Mouse (Mus musculus) small intestine, adult 2 months (tissue): ENCODE data around the gene R3hdm4. TPM values are rescaled to one million over a fixed set of nuclear protein-coding genes. Genes with fewer than 3 reads are reported as not detected.
A peak's percentile ranks its signal among the peaks of the same experiment; 100 is the strongest.

Experiments used
- H3K27ac ChIP-seq: fragments of 200-500 bp; 2 replicates; pipeline ENCODE4 v1.5.1; 2012; ENCODE audit warnings: low read depth, low read length, control low read depth, inconsistent platforms; ENCODE audit not compliant: insufficient read depth
- H3K27me3 ChIP-seq: fragments of 200-500 bp; 2 replicates; pipeline ENCODE4 v1.6.1; 2012; ENCODE audit warnings: mild to moderate bottlenecking, moderate library complexity, low read length, inconsistent platforms; ENCODE audit not compliant: control insufficient read depth, insufficient read depth
- H3K36me3 ChIP-seq: fragments of 200-500 bp; 2 replicates; pipeline ENCODE4 v1.6.1; 2012; ENCODE audit warnings: mild to moderate bottlenecking, low read length, control low read depth, inconsistent platforms; ENCODE audit not compliant: control insufficient read depth, insufficient read depth
- H3K4me1 ChIP-seq: fragments of 200-500 bp; 2 replicates; pipeline ENCODE4 v1.6.1; 2012; ENCODE audit warnings: low read length, inconsistent platforms, mixed read lengths; ENCODE audit not compliant: control insufficient read depth, insufficient read depth, insufficient read length
- H3K4me3 ChIP-seq: fragments of 200-500 bp; 2 replicates; pipeline ENCODE4 v1.5.1; 2012; ENCODE audit warnings: low read depth, mild to moderate bottlenecking, control low read depth, inconsistent platforms, low read length, moderate library complexity
- CTCF ChIP-seq: fragments of 200-500 bp; IDR thresholded peaks from 2 replicates; pipeline ENCODE4 v1.5.1; 2012; ENCODE audit warnings: low read depth, mild to moderate bottlenecking, control low read depth, inconsistent platforms, low read length, moderate library complexity, mixed read lengths; ENCODE audit not compliant: insufficient replicate concordance, insufficient read length; ENCODE audit errors: extremely low read depth
- POLR2A ChIP-seq: fragments of 200-500 bp; IDR thresholded peaks from 2 replicates; pipeline ENCODE4 v1.6.1; 2012; ENCODE audit warnings: low read depth, mild to moderate bottlenecking, control low read depth, inconsistent platforms, low read length, moderate library complexity
- WGBS: fragments of 180-500 bp; shearing (Covaris S2); methylation state at CpG from one replicate; pipeline ENCODE4 v1.1.7; 2018; 5-methylcytosine and 5-hydroxymethylcytosine counted together
- polyA plus RNA-seq: library from polyadenylated mRNA; depleted of rRNA; stranded (reverse); fragments of >200 nt; gene quantifications from 2 replicates; pipeline ENCODE4 v1.2.3, GENCODE M21; 2012

Gene R3hdm4
- polyA plus RNA-seq, 1 experiment: 104 TPM

- Histone ChIP-seq H3K4me3 (peak within 1 kb of the TSS; percentile 98), H3K4me1 (no peaks in the 10 kb centered on the region), H3K27ac (peak within 1 kb of the TSS; percentile 98), H3K36me3 (peaks cover 14% of the 10 kb centered on the region), H3K27me3 (no peaks in the 10 kb centered on the region)
- WGBS: under 1% methylated on average over 52 of the region's 52 CpGs
- TF ChIP-seq CTCF (no peak), POLR2A (no peak; the same call in none of the 2 replicates)
Observed at GRCm38 (mm10) chr10:79908167-79909091, 12.6 kb downstream of the R3hdm4 start, which contains the start of gene Med16. Gene Med16, minus strand, starts transcription at chr10:79908923.

DNA sequence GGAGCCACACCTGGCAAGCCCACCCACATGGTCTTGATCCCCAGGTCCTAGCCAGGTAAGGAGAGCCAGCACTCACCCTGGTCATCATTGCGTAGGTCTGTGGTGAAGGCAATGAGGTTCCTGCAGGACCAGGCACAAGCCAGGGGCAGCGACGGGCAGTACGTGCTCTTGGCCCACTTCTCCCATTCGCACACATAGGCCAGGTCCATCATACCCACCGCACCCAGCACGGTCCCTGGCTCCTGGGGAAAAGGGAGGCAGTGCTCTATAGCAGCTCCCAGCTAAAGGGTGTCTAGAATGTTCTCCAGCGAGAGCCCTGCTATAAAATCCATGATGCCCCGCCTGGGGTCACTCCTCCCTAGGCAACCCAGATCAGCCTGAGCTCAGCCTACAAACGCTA is 13.6 kb downstream of the R3hdm4 start:
- TF ChIP-seq POLR2A (no peak), CTCF (no peak)
- H3K27ac ChIP-seq: no peak overlapping the region
- H3K36me3 ChIP-seq: peaks cover 21% of the 10 kb centered on the region
- no peak overlapping the region for H3K4me3 ChIP-seq
- no peaks in the 10 kb centered on the region for H3K27me3 ChIP-seq
- WGBS: 93% methylated on average over 10 of the region's 10 CpGs
- no peaks in the 10 kb centered on the region for H3K4me1 ChIP-seq

DNA sequence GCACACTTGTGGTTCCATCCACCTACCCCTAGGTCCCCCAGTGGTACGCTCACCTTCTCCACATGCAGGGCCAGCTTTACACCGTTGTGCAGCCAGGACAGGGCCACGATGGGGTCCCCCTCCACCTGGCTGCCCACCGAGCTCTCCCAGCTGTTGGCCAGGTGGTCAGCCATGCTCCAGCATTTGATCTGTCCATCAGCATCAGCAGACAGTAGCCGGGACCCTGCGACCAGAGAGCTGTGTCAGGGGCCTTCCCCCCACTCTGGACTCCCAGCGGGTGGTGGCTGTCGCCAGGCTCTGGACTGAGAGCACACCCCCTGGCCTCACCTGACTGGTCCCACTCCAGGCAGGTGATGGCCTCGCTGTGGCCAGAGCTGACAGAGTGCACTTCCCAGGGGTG is 14.3 kb downstream of the R3hdm4 start:
- no peak for TF ChIP-seq CTCF
- no peak for TF ChIP-seq POLR2A
- H3K36me3 ChIP-seq: peaks cover 20% of the 10 kb centered on the region
- no peaks in the 10 kb centered on the region for H3K4me1 ChIP-seq
- no peaks in the 10 kb centered on the region for H3K27me3 ChIP-seq
- no peak overlapping the region for H3K4me3 ChIP-seq
- H3K27ac ChIP-seq: no peak overlapping the region
- 97% methylated on average over 9 of the region's 9 CpGs for WGBS

DNA sequence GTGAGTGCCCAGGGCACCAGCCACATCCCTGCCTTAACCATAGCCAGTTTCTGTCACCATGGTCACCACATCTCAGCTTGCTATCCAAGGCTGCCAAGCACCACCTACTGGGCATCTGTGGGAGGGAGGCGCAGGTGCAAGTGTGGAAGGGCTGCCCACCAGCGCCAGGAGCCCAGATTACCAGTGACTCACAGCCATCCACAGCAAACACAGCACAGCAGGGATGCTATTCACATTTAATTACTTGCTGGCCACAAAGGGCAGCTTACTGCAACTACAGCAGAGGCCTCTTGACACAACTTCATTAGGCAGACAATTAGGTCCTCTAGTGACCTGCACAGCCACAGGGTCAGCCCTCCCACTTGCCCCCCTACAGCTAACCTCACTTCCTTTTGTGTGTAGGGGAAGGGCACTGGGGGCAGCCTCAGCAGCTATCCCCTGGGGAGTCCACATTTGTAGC is 20.0 kb downstream of the R3hdm4 start:
- no peaks in the 10 kb centered on the region for H3K27me3 ChIP-seq
- no peak for TF ChIP-seq CTCF
- no peak for TF ChIP-seq POLR2A
- no peak overlapping the region for H3K27ac ChIP-seq
- WGBS: 68% methylated on average over 2 of the region's 2 CpGs
- peaks cover 22% of the 10 kb centered on the region for H3K36me3 ChIP-seq
- H3K4me1 ChIP-seq: peaks cover 9% of the 10 kb centered on the region
- no peak overlapping the region for H3K4me3 ChIP-seq

- TF ChIP-seq CTCF: no peak
- TF ChIP-seq POLR2A: no peak
- WGBS: 52% methylated on average over 20 of the region's 20 CpGs
- H3K4me1 ChIP-seq: peaks cover 9% of the 10 kb centered on the region
Observed at GRCm38 (mm10) chr10:79897316-79898245, 23.4 kb downstream of the R3hdm4 start.

DNA sequence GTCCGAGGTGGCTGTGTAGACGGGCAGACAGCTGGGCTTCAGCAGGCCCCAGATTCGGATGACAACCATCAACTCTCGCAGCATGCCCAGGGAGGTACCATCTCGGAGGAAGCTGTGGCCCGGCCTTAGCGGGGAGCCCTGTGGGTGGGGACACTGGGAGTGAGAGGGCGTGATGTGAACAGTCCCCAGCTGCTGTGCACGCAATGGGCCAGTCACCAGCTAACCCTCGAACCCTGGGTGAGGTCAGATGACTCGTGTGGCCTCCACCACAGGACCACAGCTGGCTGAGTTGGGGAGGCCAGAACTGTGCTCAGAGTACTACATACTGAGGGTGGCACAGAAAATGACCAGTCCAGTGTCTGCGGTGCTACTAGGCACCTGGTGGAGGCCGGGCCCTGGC is 24.2 kb downstream of the R3hdm4 start:
- 83% methylated on average over 13 of the region's 13 CpGs for WGBS
- peaks cover 12% of the 10 kb centered on the region; the same call in 1 of the 2 replicates for H3K36me3 ChIP-seq
- no peak for TF ChIP-seq POLR2A
- no peak for TF ChIP-seq CTCF
- H3K4me3 ChIP-seq: no peak overlapping the region
- H3K27me3 ChIP-seq: no peaks in the 10 kb centered on the region
- no peak overlapping the region for H3K27ac ChIP-seq
- H3K4me1 ChIP-seq: peaks cover 9% of the 10 kb centered on the region

More at GRCm38 (mm10) chr10:79897316-79898245, 23.4 kb downstream of the R3hdm4 start:
- H3K4me3 ChIP-seq: no peak overlapping the region
- H3K36me3 ChIP-seq: peaks cover 15% of the 10 kb centered on the region; the same call in 1 of the 2 replicates
- no peak overlapping the region for H3K27ac ChIP-seq
- H3K27me3 ChIP-seq: no peaks in the 10 kb centered on the region

- TF ChIP-seq CTCF (no peak), POLR2A (no peak)
- Histone ChIP-seq H3K4me3 (no peak overlapping the region), H3K27me3 (no peaks in the 10 kb centered on the region), H3K36me3 (peaks cover 12% of the 10 kb centered on the region; the same call in 1 of the 2 replicates), H3K4me1 (peaks cover 9% of the 10 kb centered on the region), H3K27ac (no peak overlapping the region)
- 89% methylated on average over 16 of the region's 16 CpGs for WGBS
Observed at GRCm38 (mm10) chr10:79896306-79896705, 24.7 kb downstream of the R3hdm4 start.
